Mouse (Mus musculus): ENCODE data around the gene Padi4.

Gene Padi4

DNA sequence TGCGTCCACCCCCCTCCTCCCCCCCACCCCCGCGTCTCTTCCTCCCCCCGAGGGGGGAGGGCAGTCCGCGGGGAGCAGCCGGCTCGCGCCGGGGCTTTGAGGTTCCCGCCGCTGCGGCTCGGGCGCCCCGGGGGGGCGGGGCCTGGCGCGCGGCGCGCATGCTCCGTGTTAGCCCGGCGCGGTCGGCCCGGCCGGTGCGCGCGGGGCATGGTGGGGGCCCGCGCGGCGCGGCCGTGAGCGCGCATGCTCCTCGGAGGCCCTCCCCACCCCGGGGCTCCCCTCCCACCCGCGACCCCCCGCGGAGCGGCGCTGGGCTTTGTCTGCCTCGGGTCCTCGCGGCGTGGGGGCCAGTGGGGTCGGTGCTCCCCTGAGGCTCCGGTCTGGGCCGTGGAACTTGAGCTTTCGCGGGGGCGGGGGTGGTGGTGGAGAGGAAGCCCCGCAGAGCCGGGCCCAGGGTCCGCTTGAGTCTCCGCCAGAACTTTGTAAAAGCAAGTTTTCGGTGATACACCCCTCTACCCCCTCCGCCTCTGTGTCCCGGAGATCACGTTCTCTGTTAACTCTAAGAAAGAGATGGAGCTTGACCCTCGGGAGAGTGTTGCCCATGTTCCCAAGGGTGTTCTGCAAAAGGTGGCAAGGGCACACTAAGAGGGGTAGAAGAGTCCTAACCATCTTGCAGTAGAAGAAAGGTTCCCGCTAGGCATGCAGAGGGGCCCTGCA lies 71.3 kb downstream of the Padi4 start:
- no peak for DNase-seq (ENCODE audit: low read depth)

DNA sequence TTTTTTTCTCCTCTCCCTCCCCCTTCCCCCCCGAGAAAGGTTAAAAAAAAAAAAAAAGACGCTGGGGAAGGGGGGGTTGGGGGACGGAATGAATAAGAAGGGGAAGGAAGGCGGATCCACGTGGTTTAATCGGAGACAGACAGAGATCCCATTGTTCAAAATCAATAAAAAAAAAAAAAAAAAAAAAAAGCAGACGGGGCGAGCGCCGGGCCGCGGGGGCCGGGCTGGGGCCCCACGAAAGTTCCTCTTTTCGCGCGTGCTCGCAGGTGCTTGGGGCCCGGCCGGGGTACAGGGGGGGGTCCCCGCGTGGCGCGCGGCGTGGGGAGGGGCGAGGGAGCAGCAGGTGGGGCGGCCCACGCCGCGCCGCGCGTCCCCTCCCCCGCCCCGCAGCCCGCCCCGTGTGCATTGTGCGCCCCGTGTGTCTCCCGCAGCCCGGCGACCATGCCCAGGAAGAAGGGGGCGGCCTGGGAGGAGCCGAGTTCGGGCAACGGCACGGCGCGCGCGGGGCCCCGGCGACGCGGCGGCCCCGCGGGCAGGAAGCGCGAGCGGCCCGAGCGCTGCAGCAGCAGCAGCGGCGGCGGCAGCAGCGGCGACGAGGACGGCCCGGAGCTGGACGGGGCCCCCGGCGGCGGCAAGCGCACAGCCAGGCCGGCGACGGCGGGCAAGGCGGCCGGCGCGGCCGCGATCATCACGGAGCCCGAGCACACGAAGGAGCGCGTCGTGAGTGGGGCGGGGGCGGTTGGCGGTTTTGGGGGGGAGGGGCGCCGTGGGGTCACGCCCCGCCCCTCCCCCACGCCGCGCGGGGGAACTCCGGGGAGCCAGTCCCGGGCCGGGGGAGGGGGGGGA lies 72.1 kb downstream of the Padi4 start:
- DNase-seq (ENCODE audit: low read depth) = no peak

DNA sequence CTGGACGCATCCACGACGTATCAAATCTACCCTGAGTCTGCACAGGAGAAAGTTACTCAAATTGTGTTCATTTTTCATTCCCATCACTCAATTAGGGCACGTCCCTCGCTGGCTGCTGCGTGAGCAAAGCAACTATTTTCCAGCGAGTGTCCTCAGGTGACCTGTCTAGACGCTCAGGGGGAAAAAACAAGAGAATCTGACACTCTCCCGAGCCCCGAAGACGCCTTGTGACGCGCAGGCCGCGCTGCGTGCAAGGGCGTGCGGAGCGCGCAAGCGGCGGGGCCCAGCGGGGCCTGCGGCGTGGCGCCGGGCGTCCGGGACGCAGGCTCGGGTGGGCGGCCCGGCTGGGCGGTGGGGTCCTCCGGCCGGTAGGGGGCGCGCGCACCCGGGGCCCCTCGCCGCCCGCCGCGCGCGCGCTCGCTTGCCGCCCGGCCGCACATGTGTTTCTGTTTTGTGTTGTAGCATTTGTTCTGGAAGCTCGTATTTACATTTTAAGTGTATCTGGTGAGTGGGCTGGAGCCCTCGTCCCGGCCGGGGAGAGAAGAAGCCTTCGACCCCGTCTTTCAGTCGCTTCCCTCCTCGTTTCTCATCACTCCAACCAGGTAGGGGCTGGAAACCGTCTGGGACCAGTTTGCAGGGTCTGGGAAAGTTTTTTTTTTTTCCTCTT lies 72.9 kb downstream of the Padi4 start:
- no peak for DNase-seq (ENCODE audit: low read depth)

DNA sequence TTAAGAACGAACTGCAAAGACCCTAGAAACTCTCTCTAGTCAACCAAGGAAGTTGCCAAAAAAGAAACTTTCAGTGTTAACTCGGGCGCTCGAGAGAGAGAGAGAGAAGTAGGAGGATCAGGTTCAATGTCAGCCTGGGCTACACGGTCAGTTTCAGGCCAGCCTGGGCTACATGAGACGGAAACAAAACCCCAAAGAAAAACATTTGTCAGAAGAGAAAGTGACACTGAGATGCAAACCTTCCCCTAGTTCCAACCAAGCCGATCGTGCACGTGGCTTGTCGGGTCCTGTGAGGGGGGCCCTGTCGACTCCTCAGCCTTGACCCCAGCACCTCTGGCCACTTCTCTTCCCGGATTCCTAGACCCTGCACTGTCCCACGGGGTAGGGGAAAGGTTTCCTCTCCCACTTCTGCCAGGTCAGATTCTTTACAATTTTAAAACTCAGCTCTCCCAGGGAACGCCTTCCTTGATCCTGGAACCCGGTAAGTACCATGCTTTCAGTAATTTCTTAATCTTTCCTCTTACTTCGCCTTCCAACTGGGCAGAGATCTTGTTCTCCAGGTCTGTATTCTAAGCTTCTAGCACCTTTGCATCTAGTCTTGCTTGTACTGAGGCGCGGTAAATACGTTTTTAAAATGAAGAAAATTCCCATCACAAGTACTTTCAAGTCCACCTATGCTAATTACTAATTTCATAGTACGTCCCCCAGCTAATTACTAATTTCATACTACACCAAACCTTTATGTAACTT lies 73.6 kb downstream of the Padi4 start, which contains the start of gene Rcc2:
TSS of gene Rcc2 (plus strand) at position 273 of the 750 bp plus-strand sequence.
- DNase-seq (ENCODE audit: low read depth) = no peak

DNA sequence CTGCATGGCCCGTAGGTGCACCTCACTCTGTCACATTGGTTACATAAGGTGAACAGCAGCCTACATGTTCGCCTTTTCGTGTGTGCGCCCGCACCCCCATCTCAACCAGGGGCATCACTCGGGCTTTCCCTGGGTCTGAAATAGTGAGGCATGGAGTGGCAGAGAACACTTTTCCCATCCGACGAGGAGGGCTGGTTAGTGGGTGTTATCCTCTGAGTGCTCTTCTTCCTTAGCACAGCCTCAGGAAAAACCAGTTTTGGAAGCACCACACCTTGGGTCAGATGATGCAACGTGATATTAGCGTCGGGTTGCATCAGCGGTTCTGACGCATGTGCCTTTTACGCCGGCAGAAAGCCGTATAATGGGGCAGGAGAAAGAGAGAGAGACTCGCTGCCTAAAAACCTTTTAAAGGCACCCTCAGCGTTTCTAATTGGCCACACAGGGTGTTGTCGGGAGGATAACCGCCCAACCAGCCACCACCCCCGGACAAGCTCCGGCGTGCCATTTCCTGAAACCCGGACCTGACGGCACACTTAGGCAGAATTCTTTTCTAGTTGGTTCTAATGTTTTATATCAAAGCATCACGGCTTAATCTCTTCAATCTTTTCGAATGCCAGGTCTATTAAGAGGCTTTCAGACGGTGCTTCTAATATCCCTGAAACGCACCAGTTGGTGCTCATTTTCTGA lies 74.5 kb downstream of the Padi4 start:
- peak; percentile 88 for DNase-seq (ENCODE audit: low read depth)
